Mouse (Mus musculus): ENCODE measurements at regions not wholly inside any gene's neighbourhood (a gene's known extent, or its start where the extent isn't known, plus 50 kb on each side); places are given as distances from the start of the nearest gene placed in this dataset.

DNA sequence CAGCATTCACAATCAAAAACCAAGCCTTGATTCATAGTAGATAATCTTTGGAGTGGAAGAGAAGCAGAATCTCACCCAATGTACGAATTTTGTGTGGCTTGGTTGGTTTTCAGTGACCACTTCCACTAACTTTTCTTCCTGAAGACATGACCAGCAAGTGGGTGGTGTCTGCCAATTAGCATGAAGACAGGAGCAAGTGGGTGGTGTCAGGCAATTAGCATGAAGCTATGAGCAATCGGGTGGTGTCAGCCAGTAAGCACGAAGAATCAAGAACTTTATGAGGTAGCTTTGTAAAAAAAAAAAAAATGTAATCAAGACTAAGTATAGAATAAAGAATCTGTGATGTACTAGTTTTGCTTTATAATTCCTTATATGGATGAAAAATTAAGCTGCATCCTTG lies 2319.2 kb upstream of the Gm7489 start:
- TF ChIP-seq CTCF (IDR thresholded peaks at IDR 0.05; ENCODE audit: low read depth, low read length) = no peak
- no peak for TF ChIP-seq GATA1 (IDR thresholded peaks at IDR 0.05; ENCODE audit: borderline replicate concordance, low read length)
- no peak for TF ChIP-seq TAL1 (conservative IDR thresholded peaks at IDR 0.05; ENCODE audit: low read depth, low read length)
